Comparison of ENCODE assay signal across 7 mouse cellular contexts in the genomic region with DNA sequence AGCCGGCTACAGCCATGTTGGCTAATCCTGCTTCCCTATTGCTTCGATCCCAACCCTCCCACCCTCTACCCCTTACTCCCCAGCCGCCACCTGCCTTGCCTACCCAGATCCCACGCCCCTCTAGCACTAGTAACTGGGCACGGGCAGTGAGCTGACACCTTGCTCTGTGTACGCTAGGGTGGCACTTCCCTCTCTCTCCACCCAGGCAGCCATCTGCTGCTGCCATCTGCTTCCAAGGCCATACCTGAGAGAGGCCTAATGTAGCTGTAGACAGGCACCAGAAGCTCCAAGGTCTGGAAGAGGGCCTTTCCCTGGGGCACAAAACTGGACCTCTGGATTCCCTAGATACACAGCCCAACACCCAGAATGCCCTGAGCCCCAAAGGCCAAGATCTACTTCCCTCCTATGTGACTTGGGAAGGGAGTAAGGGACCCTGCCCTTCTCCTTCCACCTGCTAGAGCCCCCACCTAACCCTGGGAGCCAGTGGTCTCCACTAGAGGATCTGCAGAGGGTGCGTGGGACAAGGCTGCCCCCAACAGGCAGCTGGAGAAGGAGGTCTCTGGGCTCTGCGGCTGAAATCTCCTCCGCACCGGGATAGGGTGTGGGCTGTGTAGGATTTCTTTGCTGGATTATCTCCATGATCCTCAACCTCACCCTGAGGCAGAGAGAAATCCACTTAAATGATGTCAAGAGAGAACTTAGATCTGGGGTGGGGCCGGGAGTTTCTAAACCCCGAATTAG.
DNase-seq lines count a peak whose midpoint lies in the region; ATAC-seq and TF ChIP-seq lines count a peak whose summit lies in the region.

No protein-coding gene starts in this region.

- H3K9me3 ChIP-seq in lung, postnatal 0 days (ENCODE audit: low read length) = no peaks in the 10 kb centered on the region
- H3K9me3 ChIP-seq in embryonic facial prominence, embryonic 11.5 days (replicated peaks; ENCODE audit: control insufficient read depth, low read length) = no peaks in the 10 kb centered on the region
- H3K9me3 ChIP-seq in intestine, embryonic 14.5 days (ENCODE audit: control insufficient read depth, low read length) = no peaks in the 10 kb centered on the region

- no peak overlapping the region for H3K4me2 ChIP-seq in lung, postnatal 0 days (replicated peaks; ENCODE audit: low read depth, low read length)
- no peak overlapping the region for H3K4me2 ChIP-seq in embryonic facial prominence, embryonic 11.5 days (ENCODE audit: low read depth, low read length)
- no peak overlapping the region for H3K4me2 ChIP-seq in intestine, embryonic 14.5 days (ENCODE audit: low read length)

- H3K9ac ChIP-seq in lung, postnatal 0 days (replicated peaks; ENCODE audit: low read depth) = no peak overlapping the region
- no peak overlapping the region for H3K9ac ChIP-seq in embryonic facial prominence, embryonic 11.5 days (replicated peaks; ENCODE audit: low read length)
- no peak overlapping the region for H3K9ac ChIP-seq in intestine, embryonic 14.5 days (ENCODE audit: low read length)

- H3K27ac ChIP-seq in lung, postnatal 0 days (ENCODE audit: low read length) = no peak overlapping the region
- H3K27ac ChIP-seq in cerebellum, adult 2 months (ENCODE audit: insufficient read depth, low read length) = peak overlapping the region; percentile 43
- no peak overlapping the region for H3K27ac ChIP-seq in embryonic facial prominence, embryonic 11.5 days (replicated peaks; ENCODE audit: low read depth, low read length)
- H3K27ac ChIP-seq in intestine, embryonic 14.5 days (ENCODE audit: low read depth) = no peak overlapping the region

- no peak overlapping the region for H3K4me3 ChIP-seq in lung, postnatal 0 days (ENCODE audit: low read depth, low read length)
- H3K4me3 ChIP-seq in cerebellum, adult 2 months (replicated peaks; ENCODE audit: insufficient read depth, low read depth, low read length) = no peak overlapping the region
- no peak overlapping the region for H3K4me3 ChIP-seq in embryonic facial prominence, embryonic 11.5 days (ENCODE audit: low read depth, low read length)
- H3K4me3 ChIP-seq in intestine, embryonic 14.5 days (ENCODE audit: low read depth, low read length) = no peak overlapping the region

- no peak for TF ChIP-seq POLR2A in cerebellum, adult 2 months (IDR thresholded peaks at IDR 0.05; ENCODE audit: borderline replicate concordance, insufficient read depth, low read length)

- no peak for DNase-seq in lung, postnatal 0 days (ENCODE audit: low spot score)
- no peak for DNase-seq in lung, postnatal 36 days
- DNase-seq in cerebellum, adult 2 months = peak; percentile 88 to 93
- no peak for DNase-seq in embryonic facial prominence, embryonic 11.5 days (ENCODE audit: low spot score)
- DNase-seq in intestine, embryonic 14.5 days (ENCODE audit: low spot score) = peak; percentile 53
- DNase-seq in neural tube, embryonic 10.5 days (ENCODE audit: extremely low spot score, low spot score) = peak; percentile 36

- no peaks in the 10 kb centered on the region for H3K36me3 ChIP-seq in lung, postnatal 0 days (ENCODE audit: insufficient read depth, low read length)
- H3K36me3 ChIP-seq in embryonic facial prominence, embryonic 11.5 days (replicated peaks; ENCODE audit: control insufficient read depth, insufficient read depth, low read depth, low read length) = no peaks in the 10 kb centered on the region
- H3K36me3 ChIP-seq in intestine, embryonic 14.5 days (ENCODE audit: control insufficient read depth, insufficient read depth, low read length) = no peaks in the 10 kb centered on the region

- no peak for TF ChIP-seq EP300 in lung, postnatal 0 days (IDR thresholded peaks at IDR 0.05)

- no peaks in the 10 kb centered on the region for H3K4me1 ChIP-seq in lung, postnatal 0 days (ENCODE audit: insufficient read depth, low read depth, low read length)
- peaks cover 18% of the 10 kb centered on the region for H3K4me1 ChIP-seq in cerebellum, adult 2 months (ENCODE audit: control insufficient read depth, insufficient read depth, low read length)
- no peaks in the 10 kb centered on the region for H3K4me1 ChIP-seq in embryonic facial prominence, embryonic 11.5 days (ENCODE audit: control insufficient read depth, insufficient read depth, low read length)
- peaks cover 2% of the 10 kb centered on the region for H3K4me1 ChIP-seq in intestine, embryonic 14.5 days (replicated peaks; ENCODE audit: control insufficient read depth, insufficient read depth, low read length)

- ATAC-seq in lung, postnatal 0 days = no peak
- ATAC-seq in embryonic facial prominence, embryonic 11.5 days (replicated peaks; ENCODE audit: insufficient number of reproducible peaks, low FRiP score, low TSS enrichment, low read depth) = peak; percentile 70; the same call in 1 of the 2 replicates
- ATAC-seq in intestine, embryonic 14.5 days (replicated peaks; ENCODE audit: low FRiP score, low TSS enrichment, low read depth) = no peak
- ATAC-seq in granulocyte monocyte progenitor cell, adult 5-6 weeks (replicated peaks; ENCODE audit: poor library complexity, severe bottlenecking) = no peak

- peak; percentile 42 for TF ChIP-seq CTCF in lung, postnatal 0 days (IDR thresholded peaks at IDR 0.05)
- TF ChIP-seq CTCF in cerebellum, adult 2 months (IDR thresholded peaks at IDR 0.05; ENCODE audit: borderline replicate concordance, insufficient read depth, low read depth, low read length) = peak; percentile 40; the same call in 1 of the 2 replicates

- no peaks in the 10 kb centered on the region for H3K27me3 ChIP-seq in lung, postnatal 0 days (replicated peaks; ENCODE audit: insufficient read depth, low read length)
- no peaks in the 10 kb centered on the region for H3K27me3 ChIP-seq in cerebellum, adult 2 months (ENCODE audit: control insufficient read depth, insufficient read depth, low read length)
- no peaks in the 10 kb centered on the region for H3K27me3 ChIP-seq in embryonic facial prominence, embryonic 11.5 days (ENCODE audit: control insufficient read depth, insufficient read depth, low read length)
- H3K27me3 ChIP-seq in intestine, embryonic 14.5 days (replicated peaks; ENCODE audit: control insufficient read depth, insufficient read depth, low read length) = no peaks in the 10 kb centered on the region

- WGBS in lung, postnatal 0 days = 48% methylated on average over 12 of the region's 12 CpGs
- WGBS in cerebellum, adult 2 months = 21% methylated on average over 12 of the region's 12 CpGs
- 53% methylated on average over 12 of the region's 12 CpGs for WGBS in embryonic facial prominence, embryonic 11.5 days
- 55% methylated on average over 12 of the region's 12 CpGs for WGBS in intestine, embryonic 14.5 days

Comparison
In these comparisons a context has a peak if more than half of its experiments do, and no peak if none do; other contexts are left out.
1. DNase-seq: peak in cerebellum, adult 2 months (2 of 2), intestine, embryonic 14.5 days (single experiment) and neural tube, embryonic 10.5 days (single experiment); none in lung, postnatal 0 days (single experiment), lung, postnatal 36 days (single experiment) and embryonic facial prominence, embryonic 11.5 days (single experiment).